Mouse (Mus musculus): Measurements from ENCODE around the gene Klhdc7b. TPM values are rescaled to one million over a fixed set of nuclear protein-coding genes. Genes with fewer than 3 reads are reported as not detected.

Gene Klhdc7b
- 0.06 TPM in 1 of 2 replicates, not detected in the other for polyA plus RNA-seq (2014; fragmentation: Nextera tagmentation; extraction: Ambion mirVana)

- H3K36me3 ChIP-seq (ENCODE audit: control insufficient read depth, insufficient read depth, low read length) = no peaks in the 10 kb centered on the region
- H3K9me3 ChIP-seq (ENCODE audit: control insufficient read depth, low read depth, low read length) = no peaks in the 10 kb centered on the region
- H3K4me2 ChIP-seq (replicated peaks; ENCODE audit: low read depth, low read length) = no peak within 1 kb of the TSS
- 89% methylated on average over 7 of the region's 7 CpGs for WGBS
- H3K4me1 ChIP-seq (ENCODE audit: control insufficient read depth, insufficient read depth, low read length) = no peaks in the 10 kb centered on the region
- H3K27ac ChIP-seq (ENCODE audit: low read length) = no peak within 1 kb of the TSS
- peaks cover under 1% of the 10 kb centered on the region; the same call in 1 of the 2 replicates for H3K27me3 ChIP-seq (ENCODE audit: control insufficient read depth, insufficient read depth, low read length)
- no peak within 1 kb of the TSS for H3K4me3 ChIP-seq (ENCODE audit: low read depth, low read length)
- no peak within 1 kb of the TSS for H3K9ac ChIP-seq (replicated peaks; ENCODE audit: low read depth, low read length)
- no peak for ATAC-seq (ENCODE audit: insufficient number of reproducible peaks, insufficient read depth, low FRiP score, low read depth)
Measured at GRCm38 (mm10) chr15:89384617-89385016, at the start of gene Klhdc7b. Klhdc7b (plus strand) TSS chr15:89384917.

DNA sequence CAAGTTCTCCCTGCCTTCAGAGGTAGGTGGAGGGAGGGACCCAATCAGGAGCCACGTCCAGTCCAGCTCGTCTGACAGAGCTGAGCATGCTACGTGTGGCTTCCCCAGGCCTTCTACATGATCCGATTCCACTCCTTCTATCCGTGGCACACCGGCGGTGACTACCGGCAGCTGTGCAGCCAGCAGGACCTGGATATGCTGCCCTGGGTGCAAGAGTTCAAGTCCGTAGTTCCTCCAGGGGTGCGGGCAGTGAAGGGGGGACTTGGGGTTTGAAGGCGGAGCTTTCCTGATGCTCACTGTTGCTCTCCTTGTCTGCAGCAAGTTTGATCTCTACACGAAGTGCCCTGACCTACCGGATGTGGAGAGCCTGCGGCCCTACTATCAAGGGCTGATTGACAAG, 48.3 kb upstream of the Klhdc7b start:
- Histone ChIP-seq H3K4me1 (ENCODE audit: control insufficient read depth, insufficient read depth, low read length) (no peaks in the 10 kb centered on the region), H3K9me3 (ENCODE audit: control insufficient read depth, low read depth, low read length) (no peaks in the 10 kb centered on the region), H3K36me3 (ENCODE audit: control insufficient read depth, insufficient read depth, low read length) (no peaks in the 10 kb centered on the region), H3K4me2 (replicated peaks; ENCODE audit: low read depth, low read length) (no peak overlapping the region), H3K4me3 (ENCODE audit: low read depth, low read length) (no peak overlapping the region), H3K27ac (ENCODE audit: low read length) (no peak overlapping the region), H3K9ac (replicated peaks; ENCODE audit: low read depth, low read length) (no peak overlapping the region), H3K27me3 (ENCODE audit: control insufficient read depth, insufficient read depth, low read length) (no peaks in the 10 kb centered on the region)
- WGBS = 84% methylated on average over 14 of the region's 14 CpGs
- ATAC-seq (ENCODE audit: insufficient number of reproducible peaks, insufficient read depth, low FRiP score, low read depth) = no peak

- ATAC-seq (ENCODE audit: insufficient number of reproducible peaks, insufficient read depth, low FRiP score, low read depth) = no peak
- no peak overlapping the region for H3K9ac ChIP-seq (replicated peaks; ENCODE audit: low read depth, low read length)
- no peaks in the 10 kb centered on the region for H3K9me3 ChIP-seq (ENCODE audit: control insufficient read depth, low read depth, low read length)
- H3K27ac ChIP-seq (ENCODE audit: low read length) = no peak overlapping the region
- H3K36me3 ChIP-seq (ENCODE audit: control insufficient read depth, insufficient read depth, low read length) = no peaks in the 10 kb centered on the region
- no peaks in the 10 kb centered on the region for H3K4me1 ChIP-seq (ENCODE audit: control insufficient read depth, insufficient read depth, low read length)
- WGBS = 90% methylated on average over 2 of the region's 2 CpGs
- H3K4me2 ChIP-seq (replicated peaks; ENCODE audit: low read depth, low read length) = no peak overlapping the region
- H3K4me3 ChIP-seq (ENCODE audit: low read depth, low read length) = no peak overlapping the region
- H3K27me3 ChIP-seq (ENCODE audit: control insufficient read depth, insufficient read depth, low read length) = no peaks in the 10 kb centered on the region
Measured at GRCm38 (mm10) chr15:89339696-89340095, 45.0 kb upstream of the Klhdc7b start.

- Histone ChIP-seq H3K4me3 (ENCODE audit: low read depth, low read length) (no peak overlapping the region), H3K27me3 (ENCODE audit: control insufficient read depth, insufficient read depth, low read length) (no peaks in the 10 kb centered on the region), H3K4me1 (ENCODE audit: control insufficient read depth, insufficient read depth, low read length) (no peaks in the 10 kb centered on the region), H3K27ac (ENCODE audit: low read length) (no peak overlapping the region), H3K9ac (replicated peaks; ENCODE audit: low read depth, low read length) (no peak overlapping the region), H3K9me3 (ENCODE audit: control insufficient read depth, low read depth, low read length) (no peaks in the 10 kb centered on the region), H3K4me2 (replicated peaks; ENCODE audit: low read depth, low read length) (no peak overlapping the region), H3K36me3 (ENCODE audit: control insufficient read depth, insufficient read depth, low read length) (no peaks in the 10 kb centered on the region)
- ATAC-seq (ENCODE audit: insufficient number of reproducible peaks, insufficient read depth, low FRiP score, low read depth) = no peak
- 76% methylated on average over 3 of the region's 3 CpGs for WGBS
Measured at GRCm38 (mm10) chr15:89340136-89340535, 44.6 kb upstream of the Klhdc7b start.

- Histone ChIP-seq H3K4me2 (replicated peaks; ENCODE audit: low read depth, low read length) (no peak overlapping the region), H3K27me3 (ENCODE audit: control insufficient read depth, insufficient read depth, low read length) (no peaks in the 10 kb centered on the region), H3K27ac (ENCODE audit: low read length) (no peak overlapping the region), H3K36me3 (ENCODE audit: control insufficient read depth, insufficient read depth, low read length) (no peaks in the 10 kb centered on the region), H3K9me3 (ENCODE audit: control insufficient read depth, low read depth, low read length) (no peaks in the 10 kb centered on the region), H3K9ac (replicated peaks; ENCODE audit: low read depth, low read length) (no peak overlapping the region), H3K4me3 (ENCODE audit: low read depth, low read length) (no peak overlapping the region), H3K4me1 (ENCODE audit: control insufficient read depth, insufficient read depth, low read length) (no peaks in the 10 kb centered on the region)
- 33% methylated on average over 1 of the region's 1 CpGs for WGBS
- no peak for ATAC-seq (ENCODE audit: insufficient number of reproducible peaks, insufficient read depth, low FRiP score, low read depth)
Measured at GRCm38 (mm10) chr15:89341678-89342077, 43.0 kb upstream of the Klhdc7b start.

DNA sequence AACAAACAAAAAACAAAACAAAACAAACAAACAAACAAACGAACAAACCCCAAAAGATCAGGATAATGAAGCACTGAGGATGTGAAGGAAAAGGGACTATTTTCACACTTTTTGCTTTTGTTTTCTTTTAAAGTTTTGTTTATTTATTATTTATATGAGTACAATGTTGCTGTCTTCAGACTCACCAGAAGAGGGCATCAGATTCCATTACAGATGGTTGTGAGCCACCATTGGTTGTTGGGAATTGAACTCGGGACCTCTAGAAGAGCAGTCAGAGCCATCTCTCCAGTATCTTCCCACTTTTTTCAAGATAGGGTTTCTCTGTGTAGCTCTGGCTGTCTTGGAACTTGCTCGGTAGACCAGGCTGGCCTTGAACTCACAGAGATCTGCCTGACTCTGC, 41.4 kb upstream of the Klhdc7b start:
- no peak for ATAC-seq (ENCODE audit: insufficient number of reproducible peaks, insufficient read depth, low FRiP score, low read depth)
- Histone ChIP-seq H3K4me1 (ENCODE audit: control insufficient read depth, insufficient read depth, low read length) (no peaks in the 10 kb centered on the region), H3K9ac (replicated peaks; ENCODE audit: low read depth, low read length) (no peak overlapping the region), H3K9me3 (ENCODE audit: control insufficient read depth, low read depth, low read length) (no peaks in the 10 kb centered on the region), H3K36me3 (ENCODE audit: control insufficient read depth, insufficient read depth, low read length) (no peaks in the 10 kb centered on the region), H3K27ac (ENCODE audit: low read length) (no peak overlapping the region), H3K4me2 (replicated peaks; ENCODE audit: low read depth, low read length) (no peak overlapping the region), H3K4me3 (ENCODE audit: low read depth, low read length) (no peak overlapping the region), H3K27me3 (ENCODE audit: control insufficient read depth, insufficient read depth, low read length) (no peaks in the 10 kb centered on the region)
- 82% methylated on average over 3 of the region's 3 CpGs for WGBS

DNA sequence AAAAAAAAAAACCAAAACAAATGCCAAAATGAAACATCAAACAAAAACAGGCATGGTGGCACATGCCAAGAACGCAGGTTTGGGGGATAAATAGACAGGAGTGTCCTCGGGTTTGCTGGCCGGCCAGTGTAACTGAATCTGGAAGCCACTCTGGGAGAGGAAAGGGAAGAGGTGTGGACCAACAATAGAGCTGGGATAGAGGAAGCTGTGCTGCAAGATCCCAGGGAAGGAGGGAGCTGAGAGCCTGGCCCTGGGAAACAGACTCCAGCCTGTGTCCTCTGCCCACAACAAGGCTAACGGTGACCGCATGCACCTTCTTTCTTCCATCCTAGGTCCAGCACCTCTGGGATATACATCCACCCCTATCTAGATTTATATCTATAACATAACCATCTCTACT, 34.3 kb upstream of the Klhdc7b start:
- whole genome bisulfite sequencing = 81% methylated on average over 5 of the region's 5 CpGs
- Histone ChIP-seq H3K9ac (replicated peaks; ENCODE audit: low read depth, low read length) (no peak overlapping the region), H3K9me3 (ENCODE audit: control insufficient read depth, low read depth, low read length) (no peaks in the 10 kb centered on the region), H3K27ac (ENCODE audit: low read length) (no peak overlapping the region), H3K4me2 (replicated peaks; ENCODE audit: low read depth, low read length) (no peak overlapping the region), H3K27me3 (ENCODE audit: control insufficient read depth, insufficient read depth, low read length) (no peaks in the 10 kb centered on the region), H3K36me3 (ENCODE audit: control insufficient read depth, insufficient read depth, low read length) (peaks cover 38% of the 10 kb centered on the region), H3K4me3 (ENCODE audit: low read depth, low read length) (no peak overlapping the region), H3K4me1 (ENCODE audit: control insufficient read depth, insufficient read depth, low read length) (peaks cover 10% of the 10 kb centered on the region; the same call in 1 of the 2 replicates)
- ATAC-seq (ENCODE audit: insufficient number of reproducible peaks, insufficient read depth, low FRiP score, low read depth) = no peak

DNA sequence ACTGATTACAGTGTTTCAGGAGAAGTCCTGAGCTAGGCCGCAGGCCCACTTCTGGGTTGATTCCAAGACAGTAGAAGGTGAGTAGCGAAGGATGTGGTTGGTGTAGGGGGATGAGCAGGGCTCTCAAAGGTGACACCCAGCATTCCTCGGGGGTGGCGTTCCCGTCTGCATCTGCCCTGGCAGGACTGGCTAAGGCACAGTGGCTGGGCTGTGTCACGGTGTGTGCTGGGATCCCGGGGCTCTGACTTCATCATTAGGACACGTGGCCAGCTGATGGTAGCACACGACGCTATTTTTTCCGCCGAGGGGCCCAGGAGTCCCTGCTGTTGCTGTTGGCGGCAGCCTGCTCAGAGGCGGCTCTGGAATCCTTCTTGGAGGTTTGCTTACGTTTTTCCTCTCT, 33.4 kb upstream of the Klhdc7b start:
- peaks cover 38% of the 10 kb centered on the region for H3K36me3 ChIP-seq (ENCODE audit: control insufficient read depth, insufficient read depth, low read length)
- H3K4me2 ChIP-seq (replicated peaks; ENCODE audit: low read depth, low read length) = no peak overlapping the region
- 85% methylated on average over 15 of the region's 15 CpGs for WGBS
- no peak overlapping the region for H3K9ac ChIP-seq (replicated peaks; ENCODE audit: low read depth, low read length)
- H3K9me3 ChIP-seq (ENCODE audit: control insufficient read depth, low read depth, low read length) = no peaks in the 10 kb centered on the region
- H3K27ac ChIP-seq (ENCODE audit: low read length) = no peak overlapping the region
- ATAC-seq (ENCODE audit: insufficient number of reproducible peaks, insufficient read depth, low FRiP score, low read depth) = no peak
- H3K4me1 ChIP-seq (ENCODE audit: control insufficient read depth, insufficient read depth, low read length) = peaks cover 10% of the 10 kb centered on the region; the same call in 1 of the 2 replicates
- no peak overlapping the region for H3K4me3 ChIP-seq (ENCODE audit: low read depth, low read length)
- no peaks in the 10 kb centered on the region for H3K27me3 ChIP-seq (ENCODE audit: control insufficient read depth, insufficient read depth, low read length)

- Histone ChIP-seq H3K4me1 (ENCODE audit: control insufficient read depth, insufficient read depth, low read length) (peaks cover 12% of the 10 kb centered on the region), H3K27me3 (ENCODE audit: control insufficient read depth, insufficient read depth, low read length) (no peaks in the 10 kb centered on the region), H3K36me3 (ENCODE audit: control insufficient read depth, insufficient read depth, low read length) (peaks cover 38% of the 10 kb centered on the region), H3K4me3 (ENCODE audit: low read depth, low read length) (no peak overlapping the region), H3K27ac (ENCODE audit: low read length) (no peak overlapping the region), H3K9ac (replicated peaks; ENCODE audit: low read depth, low read length) (no peak overlapping the region), H3K4me2 (replicated peaks; ENCODE audit: low read depth, low read length) (no peak overlapping the region), H3K9me3 (ENCODE audit: control insufficient read depth, low read depth, low read length) (no peaks in the 10 kb centered on the region)
- ATAC-seq (ENCODE audit: insufficient number of reproducible peaks, insufficient read depth, low FRiP score, low read depth) = no peak
- 95% methylated on average over 14 of the region's 14 CpGs for WGBS
Measured at GRCm38 (mm10) chr15:89352054-89352453, 32.7 kb upstream of the Klhdc7b start.

Measured in stomach, embryonic 14.5 days (tissue).